Mouse (Mus musculus): Measurements from ENCODE around the gene Mccc1. TPM values are rescaled to one million over a fixed set of nuclear protein-coding genes. Genes with fewer than 3 reads are reported as not detected.

Mccc1 gene
- polyA plus RNA-seq, 1 experiment from 2014 or later, result 37.0 TPM

DNA sequence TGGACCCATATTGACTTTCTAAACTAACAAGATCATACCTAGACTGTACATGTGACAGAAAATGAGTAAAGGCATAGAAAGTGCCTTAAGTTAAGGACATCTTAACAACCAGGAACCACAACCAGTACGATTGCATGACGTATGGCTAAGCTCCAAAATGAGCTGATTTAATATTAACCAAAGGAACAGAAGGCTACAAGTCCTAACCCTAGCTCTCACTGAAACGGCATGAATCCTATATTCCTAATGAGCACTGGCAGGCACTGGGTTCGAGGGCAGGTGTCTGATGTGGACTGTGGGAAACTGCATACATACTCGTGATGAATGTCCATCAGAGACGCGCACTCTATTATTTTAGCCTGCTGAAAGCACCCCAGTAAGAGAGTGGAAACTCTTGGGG is 69.1 kb downstream of the Mccc1 start:
- H3K4me3 ChIP-seq, result peak overlapping the region; percentile 87
- 50% methylated on average over 7 of the region's 7 CpGs for WGBS
- H3K4me1 ChIP-seq, result peaks cover 35% of the 10 kb centered on the region
- DNase-seq (ENCODE audit: low spot score), result no peak
- peak overlapping the region; percentile 98 for H3K27ac ChIP-seq (replicated peaks)
- 0 out of 2 replicates have a peak, but pooled peaks cover 3% of the 10 kb centered on the region for H3K36me3 ChIP-seq (replicated peaks)
- no peaks in the 10 kb centered on the region for H3K9me3 ChIP-seq
- H3K27me3 ChIP-seq (replicated peaks; ENCODE audit: low read depth, poor library complexity, severe bottlenecking), result no peaks in the 10 kb centered on the region

DNA sequence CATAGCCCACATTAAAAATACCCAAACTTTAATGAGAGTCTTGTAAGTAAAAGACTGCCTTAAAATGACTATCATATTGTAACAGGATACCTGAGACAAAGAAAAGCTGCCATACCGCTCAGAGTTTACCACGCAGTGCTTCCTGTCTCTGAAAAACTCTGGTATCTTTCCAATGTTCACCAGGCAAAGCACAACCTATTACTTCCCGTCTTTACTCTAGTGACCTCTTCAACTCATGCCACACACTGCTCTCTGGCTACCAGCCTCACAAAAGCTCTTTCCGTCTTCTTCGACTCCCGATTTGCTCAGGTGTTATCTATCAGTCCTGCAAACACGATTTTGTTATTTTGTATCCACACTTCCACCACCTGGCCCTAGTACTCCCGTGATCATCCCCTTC is 70.6 kb downstream of the Mccc1 start:
- Histone ChIP-seq H3K36me3 (replicated peaks) (0 out of 2 replicates have a peak, but pooled peaks cover 3% of the 10 kb centered on the region), H3K9me3 (no peaks in the 10 kb centered on the region), H3K27ac (replicated peaks) (no peak overlapping the region), H3K4me1 (peaks cover 35% of the 10 kb centered on the region), H3K27me3 (replicated peaks; ENCODE audit: low read depth, poor library complexity, severe bottlenecking) (no peaks in the 10 kb centered on the region), H3K4me3 (no peak overlapping the region)
- WGBS, result 65% methylated on average over 8 of the region's 8 CpGs
- no peak for DNase-seq (ENCODE audit: low spot score)

DNA sequence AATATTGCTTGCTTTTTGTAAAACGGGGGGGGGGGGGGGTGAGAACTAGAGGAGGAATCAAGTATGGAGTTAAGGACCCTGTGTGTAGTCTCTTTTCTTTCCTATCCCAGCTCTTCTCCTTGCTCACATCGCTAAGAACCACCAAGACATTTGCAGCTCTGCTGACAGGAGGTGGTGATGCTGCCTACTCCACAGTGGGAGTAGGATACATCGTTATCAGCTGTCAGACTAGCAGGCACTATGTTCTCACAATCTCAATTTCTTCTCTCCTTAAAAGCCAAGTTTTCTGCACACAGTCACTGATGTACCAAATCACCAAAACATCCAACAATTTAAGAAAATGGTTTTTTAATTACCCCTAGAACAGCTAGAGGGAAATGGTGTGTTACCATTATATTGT is 71.1 kb downstream of the Mccc1 start:
- WGBS, result 69% methylated on average over 3 of the region's 3 CpGs

DNA sequence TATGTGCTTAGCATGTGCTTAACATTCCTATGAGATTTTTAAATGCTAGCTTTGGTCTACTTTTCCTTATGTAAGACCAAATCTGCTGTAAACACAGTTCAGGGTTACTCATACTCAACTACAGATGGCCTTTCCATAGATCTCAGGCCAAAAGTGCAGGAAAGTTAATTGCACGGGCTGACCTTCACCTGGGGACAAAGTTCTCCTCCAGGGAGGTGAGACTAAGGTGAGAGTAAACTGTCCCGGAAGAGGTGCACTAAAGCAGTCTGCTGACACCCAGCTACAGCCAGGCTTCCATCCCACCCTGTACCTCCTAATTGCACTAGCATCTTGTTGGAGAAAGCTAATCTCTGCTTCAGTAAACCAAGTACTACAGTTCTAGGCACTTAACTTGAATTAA is 74.6 kb downstream of the Mccc1 start:
- Histone ChIP-seq H3K27me3 (replicated peaks; ENCODE audit: low read depth, poor library complexity, severe bottlenecking) (no peaks in the 10 kb centered on the region), H3K27ac (replicated peaks) (no peak overlapping the region), H3K9me3 (no peaks in the 10 kb centered on the region), H3K4me3 (no peak overlapping the region), H3K36me3 (replicated peaks) (no peaks in the 10 kb centered on the region), H3K4me1 (peaks cover 14% of the 10 kb centered on the region)
- no peak for DNase-seq (ENCODE audit: low spot score)
- WGBS, result 78% methylated on average over 2 of the region's 2 CpGs

More for the DNA sequence above, 71.1 kb downstream of the Mccc1 start:
- H3K4me3 ChIP-seq, result no peak overlapping the region
- H3K27me3 ChIP-seq (replicated peaks; ENCODE audit: low read depth, poor library complexity, severe bottlenecking), result no peaks in the 10 kb centered on the region
- H3K36me3 ChIP-seq (replicated peaks), result 0 out of 2 replicates have a peak, but pooled peaks cover 2% of the 10 kb centered on the region
- no peak overlapping the region for H3K27ac ChIP-seq (replicated peaks)
- peaks cover 31% of the 10 kb centered on the region for H3K4me1 ChIP-seq
- DNase-seq (ENCODE audit: low spot score), result no peak
- no peaks in the 10 kb centered on the region for H3K9me3 ChIP-seq

DNA sequence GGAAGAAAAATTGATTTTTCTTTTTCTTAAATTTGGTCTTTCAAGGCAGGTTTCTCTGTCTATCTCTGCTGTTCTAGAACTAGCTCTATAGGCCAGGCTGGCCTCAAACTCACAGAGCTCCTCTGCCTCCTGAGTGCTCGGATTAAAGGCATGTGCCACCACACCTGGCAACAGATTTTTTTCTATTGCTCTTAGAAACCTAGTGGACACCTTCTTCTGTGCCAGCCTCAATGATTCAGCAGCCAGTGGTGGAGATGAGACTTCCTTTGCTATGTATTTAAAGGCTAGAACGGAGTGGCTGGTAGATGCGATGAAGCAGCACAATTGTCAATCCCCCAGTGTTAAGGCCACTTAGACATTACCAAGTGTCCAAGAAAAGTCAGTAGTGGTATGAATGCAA is 76.5 kb downstream of the Mccc1 start:
- Histone ChIP-seq H3K4me3 (no peak overlapping the region), H3K36me3 (replicated peaks) (peaks cover 10% of the 10 kb centered on the region; the same call in 1 of the 2 replicates), H3K4me1 (peaks cover 4% of the 10 kb centered on the region; the same call in 1 of the 2 replicates), H3K27me3 (replicated peaks; ENCODE audit: low read depth, poor library complexity, severe bottlenecking) (no peaks in the 10 kb centered on the region), H3K9me3 (no peaks in the 10 kb centered on the region), H3K27ac (replicated peaks) (no peak overlapping the region)
- no peak for DNase-seq (ENCODE audit: low spot score)
- 83% methylated on average over 3 of the region's 3 CpGs for WGBS

DNA sequence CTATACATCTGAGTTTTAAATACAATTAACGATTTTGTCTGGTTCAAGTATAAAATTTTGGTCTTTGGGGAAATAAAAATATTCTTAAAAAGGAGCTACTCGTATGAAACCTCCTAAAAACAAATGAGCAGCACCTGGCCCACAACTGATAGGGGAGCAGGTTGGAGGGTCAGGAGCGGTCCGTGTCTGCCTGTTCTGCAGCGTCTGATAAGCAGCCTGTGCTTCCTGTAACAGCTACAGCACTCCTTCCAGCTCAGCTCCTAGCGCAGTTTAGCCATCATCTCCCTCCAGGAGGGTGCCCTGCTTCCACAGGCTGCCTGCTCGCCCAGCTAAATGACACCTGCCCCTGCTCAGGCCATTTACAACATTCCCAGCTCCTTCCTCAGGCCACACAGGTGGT is 77.0 kb downstream of the Mccc1 start:
- Histone ChIP-seq H3K9me3 (no peaks in the 10 kb centered on the region), H3K27me3 (replicated peaks; ENCODE audit: low read depth, poor library complexity, severe bottlenecking) (no peaks in the 10 kb centered on the region), H3K27ac (replicated peaks) (no peak overlapping the region), H3K4me3 (no peak overlapping the region), H3K4me1 (peaks cover 4% of the 10 kb centered on the region; the same call in 1 of the 2 replicates), H3K36me3 (replicated peaks) (peaks cover 15% of the 10 kb centered on the region)
- no peak for DNase-seq (ENCODE audit: low spot score)
- 61% methylated on average over 7 of the region's 7 CpGs for WGBS

DNA sequence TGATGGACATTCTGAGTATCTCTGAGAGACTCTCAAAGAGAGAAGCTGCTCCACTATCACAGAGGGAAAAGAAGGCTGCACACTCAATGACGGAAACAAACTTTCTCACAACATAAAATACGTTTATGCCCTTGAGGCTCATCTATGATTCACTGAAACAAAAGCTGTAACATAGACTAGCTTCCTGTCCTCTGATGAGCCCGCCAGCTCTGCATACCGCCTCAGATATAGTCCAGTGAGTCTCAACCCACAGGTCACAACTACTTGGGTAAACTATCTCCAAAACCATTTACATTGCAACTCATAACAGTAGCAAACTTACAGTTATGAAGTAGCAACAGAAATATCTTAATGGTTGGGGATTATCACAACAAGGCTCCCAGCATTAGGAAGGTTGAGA is 78.0 kb downstream of the Mccc1 start:
- H3K9me3 ChIP-seq, result no peaks in the 10 kb centered on the region
- DNase-seq (ENCODE audit: low spot score), result no peak
- WGBS, result 90% methylated on average over 4 of the region's 4 CpGs
- H3K36me3 ChIP-seq (replicated peaks), result peaks cover 25% of the 10 kb centered on the region
- H3K27me3 ChIP-seq (replicated peaks; ENCODE audit: low read depth, poor library complexity, severe bottlenecking), result no peaks in the 10 kb centered on the region
- peaks cover 4% of the 10 kb centered on the region; the same call in 1 of the 2 replicates for H3K4me1 ChIP-seq
- no peak overlapping the region for H3K4me3 ChIP-seq
- H3K27ac ChIP-seq (replicated peaks), result no peak overlapping the region

DNA sequence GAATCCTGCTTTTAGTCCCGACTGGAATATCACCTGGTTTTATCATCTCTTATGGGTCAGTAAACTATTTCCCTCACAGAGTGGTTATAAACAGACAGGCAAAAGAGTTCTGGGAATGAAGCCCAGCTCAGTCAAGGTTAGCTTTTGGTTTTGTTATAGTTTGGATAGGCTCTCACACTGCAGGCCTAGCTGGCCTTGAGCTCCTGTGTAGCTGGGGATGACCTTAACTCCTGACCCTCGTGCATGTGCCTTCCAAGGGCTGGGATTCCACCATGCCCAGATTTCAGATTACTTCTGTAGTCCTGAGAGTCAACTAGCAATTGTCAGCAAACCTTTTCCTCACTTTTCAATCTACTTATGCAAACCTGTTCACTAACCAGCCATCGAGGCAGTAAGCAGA is 82.2 kb downstream of the Mccc1 start:
- no peaks in the 10 kb centered on the region for H3K9me3 ChIP-seq
- H3K36me3 ChIP-seq (replicated peaks), result peaks cover 64% of the 10 kb centered on the region
- DNase-seq (ENCODE audit: low spot score), result no peak
- H3K4me1 ChIP-seq, result no peaks in the 10 kb centered on the region; the same call in 1 of the 2 replicates
- WGBS, result 91% methylated on average over 3 of the region's 3 CpGs
- no peak overlapping the region for H3K4me3 ChIP-seq
- H3K27ac ChIP-seq (replicated peaks), result no peak overlapping the region
- H3K27me3 ChIP-seq (replicated peaks; ENCODE audit: low read depth, poor library complexity, severe bottlenecking), result no peaks in the 10 kb centered on the region

Other genes starting within 250 kb of the Mccc1 start
- gene Atp11b, start 246.6 kb downstream of the Mccc1 start, polyA plus RNA-seq (2016; fragmentation: Nextera tagmentation; extraction: Ambion mirVana), result 31.0 and 32.0 TPM in 2 replicates
- gene Dcun1d1, start 63.2 kb downstream of the Mccc1 start, polyA plus RNA-seq (2016; fragmentation: Nextera tagmentation; extraction: Ambion mirVana), result 104 and 106 TPM in 2 replicates
- not detected in 2 replicates for gene Ccdc144b, start 52.9 kb upstream of the Mccc1 start, polyA plus RNA-seq (2016; fragmentation: Nextera tagmentation; extraction: Ambion mirVana)
- gene Acad9, start 65.3 kb upstream of the Mccc1 start, polyA plus RNA-seq (2016; fragmentation: Nextera tagmentation; extraction: Ambion mirVana), result 97.7 and 98.3 TPM in 2 replicates
- 8.2 and 9.7 TPM in 2 replicates for gene D3Ertd254e, start 150.3 kb upstream of the Mccc1 start, polyA plus RNA-seq (2016; fragmentation: Nextera tagmentation; extraction: Ambion mirVana)
- 0.23 TPM in 1 of 2 replicates, not detected in the other for gene Qrfpr, start 221.6 kb upstream of the Mccc1 start, polyA plus RNA-seq (2016; fragmentation: Nextera tagmentation; extraction: Ambion mirVana)